Mouse (Mus musculus) neural tube, embryonic 13.5 days (tissue): Measurements from ENCODE around the gene Syt2. TPM values are rescaled to one million over a fixed set of nuclear protein-coding genes. Genes with fewer than 3 reads are reported as not detected.
A peak's percentile ranks its signal among the peaks of the same experiment; 100 is the strongest.

Source experiments
- ATAC-seq: fragments of 200-750 bp; cut with Nextera tagmentation; 2 replicates; pipeline ENCODE4 v1.8.0; 2017; ENCODE audit warnings: low read depth, mild to moderate bottlenecking, moderate TSS enrichment, moderate library complexity
- H3K27ac ChIP-seq: fragments of 300-500 bp; sonication (generic); replicated peaks from 2 replicates; pipeline ENCODE4 v1.5.1; 2015; ENCODE audit warnings: moderate library complexity, mild to moderate bottlenecking, inconsistent platforms
- H3K27me3 ChIP-seq: fragments of 300-500 bp; sonication (generic); 2 replicates; pipeline ENCODE4 v1.6.1; 2015; ENCODE audit warnings: mild to moderate bottlenecking, inconsistent platforms
- H3K36me3 ChIP-seq: fragments of 300-500 bp; sonication (generic); 2 replicates; pipeline ENCODE4 v1.6.1; 2015; ENCODE audit warnings: mild to moderate bottlenecking, inconsistent platforms
- H3K4me1 ChIP-seq: fragments of 300-500 bp; sonication (generic); replicated peaks from 2 replicates; pipeline ENCODE4 v1.6.1; 2015; ENCODE audit warnings: inconsistent platforms
- H3K4me2 ChIP-seq: fragments of 300-500 bp; sonication (generic); 2 replicates; pipeline ENCODE4 v1.6.1; 2015; ENCODE audit warnings: inconsistent platforms, mild to moderate bottlenecking, moderate library complexity
- H3K4me3 ChIP-seq: fragments of 300-500 bp; sonication (generic); 2 replicates; pipeline ENCODE4 v1.5.1; 2015; ENCODE audit warnings: mild to moderate bottlenecking, inconsistent platforms
- H3K9ac ChIP-seq: fragments of 300-500 bp; sonication (generic); 2 replicates; pipeline ENCODE4 v1.6.1; 2015; ENCODE audit warnings: moderate library complexity, mild to moderate bottlenecking, inconsistent platforms
- H3K9me3 ChIP-seq: fragments of 300-500 bp; sonication (generic); 2 replicates; pipeline ENCODE4 v1.6.1; 2016; ENCODE audit warnings: inconsistent platforms
- WGBS: fragments of 180-500 bp; shearing (Covaris S2); methylation state at CpG from one replicate; pipeline ENCODE4 v1.1.7; 2015; 5-methylcytosine and 5-hydroxymethylcytosine counted together
- polyA plus RNA-seq: library from polyadenylated mRNA; unstranded; fragments of >200 nt; fragmentation: Nextera tagmentation; extraction: Ambion mirVana; gene quantifications from 2 replicates; pipeline ENCODE4 v1.2.1, GENCODE M21; 2015

The Syt2 gene
- polyA plus RNA-seq, 1 experiment from 2014 or later: 13.9 TPM

DNA sequence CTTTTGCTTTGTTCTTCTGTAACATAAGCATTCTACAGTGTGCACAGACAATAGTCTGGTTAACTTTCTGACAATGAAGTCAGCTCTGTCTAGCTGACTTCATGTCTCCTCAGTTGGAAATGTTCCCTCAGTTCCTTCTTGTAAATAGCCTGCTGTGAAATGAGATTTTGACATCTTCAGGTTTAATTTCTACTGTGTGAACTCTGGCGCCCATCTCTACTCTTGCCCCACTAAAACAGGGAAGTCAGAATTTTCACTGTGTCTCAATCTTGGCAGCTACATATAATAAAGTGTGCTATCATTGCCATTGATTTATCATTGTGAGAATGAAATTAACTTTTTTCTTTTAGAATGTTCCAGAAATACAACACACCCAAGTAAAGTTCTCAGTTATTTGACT is 138.4 kb downstream of the Syt2 start:
- no peak overlapping the region for H3K4me3 ChIP-seq
- peaks cover 9% of the 10 kb centered on the region; the same call in 1 of the 2 replicates for H3K4me1 ChIP-seq
- H3K9ac ChIP-seq: no peak overlapping the region
- no peaks in the 10 kb centered on the region for H3K27me3 ChIP-seq
- no peak for ATAC-seq
- no peaks in the 10 kb centered on the region for H3K9me3 ChIP-seq
- H3K27ac ChIP-seq: no peak overlapping the region
- WGBS: 93% methylated on average over 1 of the region's 1 CpGs
- H3K4me2 ChIP-seq: no peak overlapping the region
- no peaks in the 10 kb centered on the region for H3K36me3 ChIP-seq

DNA sequence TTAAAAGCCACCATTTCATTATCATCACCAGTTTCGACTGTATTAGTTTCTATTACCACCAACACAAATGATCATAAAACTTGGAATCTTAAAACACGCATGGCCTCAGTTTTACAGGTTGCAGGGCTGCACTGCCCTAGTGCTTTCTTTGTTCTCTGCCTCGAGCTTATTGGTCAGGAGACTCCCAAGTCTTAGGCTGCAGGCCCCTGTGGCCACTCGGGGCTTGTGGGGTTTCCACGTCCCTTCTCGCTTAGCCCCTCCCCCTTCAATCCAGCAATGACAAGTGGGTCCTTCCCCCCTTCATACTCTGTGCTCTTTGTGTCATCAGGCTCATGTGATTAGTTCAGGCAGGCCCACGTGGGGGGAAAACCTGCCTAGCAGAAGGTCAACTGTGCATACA is 141.6 kb downstream of the Syt2 start:
- Histone ChIP-seq H3K36me3 (no peaks in the 10 kb centered on the region), H3K27ac (no peak overlapping the region), H3K9ac (no peak overlapping the region), H3K4me1 (peaks cover 9% of the 10 kb centered on the region; the same call in 1 of the 2 replicates), H3K9me3 (no peaks in the 10 kb centered on the region), H3K4me3 (no peak overlapping the region), H3K4me2 (no peak overlapping the region), H3K27me3 (no peaks in the 10 kb centered on the region)
- no peak for ATAC-seq
- WGBS: 45% methylated on average over 7 of the region's 7 CpGs

DNA sequence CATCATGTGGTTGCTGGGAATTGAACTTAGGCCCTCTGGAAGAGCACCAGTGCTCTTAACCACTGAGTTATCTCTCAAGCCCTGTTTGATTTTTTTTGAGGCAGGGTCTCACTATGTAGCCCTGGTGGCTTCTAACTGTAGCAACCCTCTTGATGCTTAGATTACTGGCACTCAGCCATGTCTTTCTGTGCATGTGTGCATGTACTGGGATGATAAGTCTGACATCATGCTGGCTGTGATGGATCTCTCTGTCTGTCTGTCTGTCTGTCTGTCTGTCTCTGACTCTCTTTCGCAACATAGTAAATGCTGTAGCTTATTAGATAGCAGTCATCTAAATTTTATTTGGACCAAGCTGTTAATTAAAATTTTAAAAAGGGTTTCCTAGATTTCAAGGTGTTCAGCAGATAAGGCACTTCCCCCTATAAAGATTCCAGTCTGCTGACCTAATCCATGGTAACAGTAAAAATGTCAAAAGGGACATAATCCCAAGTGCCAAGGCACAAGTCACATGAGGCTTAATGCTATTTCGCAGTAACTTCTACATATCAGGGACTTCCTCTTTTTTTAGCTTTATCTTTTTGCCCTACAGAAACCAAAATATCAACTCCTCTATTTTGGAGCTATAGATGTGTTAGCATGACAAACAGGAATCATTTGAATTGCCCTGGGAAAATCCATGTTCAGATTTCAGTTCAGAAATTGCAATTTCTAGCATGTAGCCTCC is 144.4 kb downstream of the Syt2 start:
- H3K27ac ChIP-seq: no peak overlapping the region
- WGBS: 96% methylated on average over 2 of the region's 2 CpGs
- no peaks in the 10 kb centered on the region for H3K36me3 ChIP-seq
- ATAC-seq: no peak
- H3K9ac ChIP-seq: no peak overlapping the region
- H3K4me3 ChIP-seq: no peak overlapping the region
- H3K4me1 ChIP-seq: peaks cover 10% of the 10 kb centered on the region
- no peak overlapping the region for H3K4me2 ChIP-seq
- no peaks in the 10 kb centered on the region for H3K27me3 ChIP-seq
- no peaks in the 10 kb centered on the region for H3K9me3 ChIP-seq

DNA sequence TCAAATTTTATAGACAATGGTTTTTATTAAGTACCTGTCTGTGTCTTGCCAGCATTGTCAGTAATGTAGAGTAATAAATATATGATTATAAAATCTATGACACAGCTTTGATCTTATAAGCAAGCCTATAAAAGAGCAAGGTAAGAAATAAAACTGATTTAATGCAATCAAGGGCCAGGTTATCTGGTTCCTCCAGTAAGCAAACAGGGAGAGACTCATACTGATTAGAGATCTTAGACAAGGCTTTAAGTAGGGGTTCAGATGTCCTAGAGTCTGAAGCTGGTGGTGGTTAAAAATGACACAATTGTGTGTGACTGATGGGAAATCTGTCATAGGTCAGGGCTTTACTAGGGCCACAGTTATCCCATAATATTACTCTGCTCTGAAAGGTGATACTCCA is 145.0 kb downstream of the Syt2 start:
- Histone ChIP-seq H3K4me2 (no peak overlapping the region), H3K4me1 (peaks cover 8% of the 10 kb centered on the region), H3K9me3 (no peaks in the 10 kb centered on the region), H3K27me3 (no peaks in the 10 kb centered on the region), H3K36me3 (no peaks in the 10 kb centered on the region), H3K27ac (no peak overlapping the region), H3K4me3 (no peak overlapping the region), H3K9ac (no peak overlapping the region)
- ATAC-seq: no peak

DNA sequence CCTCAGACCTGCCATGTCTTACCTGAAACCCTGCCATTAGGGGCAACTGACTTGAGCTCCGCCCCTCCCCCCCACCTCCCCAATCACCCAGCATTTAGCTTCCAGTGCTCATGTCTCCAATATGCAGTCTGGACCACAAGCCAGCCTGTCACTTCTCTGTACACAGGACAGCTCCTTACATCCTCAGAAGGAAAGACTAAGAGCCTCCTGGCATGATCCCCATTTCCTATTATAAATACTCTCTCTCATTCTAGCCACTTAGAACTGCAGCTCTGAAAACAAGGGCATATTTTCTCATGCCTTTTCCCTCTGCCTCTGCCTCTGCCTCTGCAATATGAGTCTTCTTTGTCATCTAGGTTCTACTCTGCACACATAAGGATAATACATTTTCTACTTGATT is 149.6 kb downstream of the Syt2 start:
- ATAC-seq: no peak
- Histone ChIP-seq H3K9me3 (no peaks in the 10 kb centered on the region), H3K4me1 (peaks cover 3% of the 10 kb centered on the region; the same call in 1 of the 2 replicates), H3K27me3 (no peaks in the 10 kb centered on the region), H3K36me3 (0 out of 2 replicates have a peak, but pooled peaks cover 2% of the 10 kb centered on the region), H3K9ac (no peak overlapping the region), H3K27ac (no peak overlapping the region), H3K4me3 (no peak overlapping the region), H3K4me2 (no peak overlapping the region)
- 88% methylated on average over 1 of the region's 1 CpGs for WGBS

DNA sequence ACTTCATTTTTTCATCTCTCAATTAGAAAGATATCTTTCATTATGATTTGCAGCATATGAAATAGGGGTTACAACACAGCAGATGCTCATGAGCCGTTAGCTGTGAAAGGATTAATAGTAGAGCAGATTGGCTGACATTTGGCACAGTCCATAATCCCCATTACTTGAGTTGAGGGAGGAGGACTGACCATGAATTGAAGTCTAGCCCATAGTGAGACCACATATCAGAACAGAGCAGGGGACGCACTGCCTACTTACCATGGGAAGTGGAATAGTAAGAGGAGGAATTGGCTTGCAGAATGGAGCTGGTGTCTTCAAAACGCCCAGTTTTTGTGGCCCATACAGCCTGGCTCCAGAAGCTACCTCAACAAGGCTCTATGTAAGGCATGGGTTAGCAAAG is 150.1 kb downstream of the Syt2 start:
- ATAC-seq: no peak
- Histone ChIP-seq H3K4me1 (peaks cover 3% of the 10 kb centered on the region; the same call in 1 of the 2 replicates), H3K9me3 (no peaks in the 10 kb centered on the region), H3K4me2 (no peak overlapping the region), H3K27ac (no peak overlapping the region), H3K4me3 (no peak overlapping the region), H3K36me3 (0 out of 2 replicates have a peak, but pooled peaks cover 2% of the 10 kb centered on the region), H3K27me3 (no peaks in the 10 kb centered on the region), H3K9ac (no peak overlapping the region)
- 76% methylated on average over 3 of the region's 3 CpGs for WGBS

DNA sequence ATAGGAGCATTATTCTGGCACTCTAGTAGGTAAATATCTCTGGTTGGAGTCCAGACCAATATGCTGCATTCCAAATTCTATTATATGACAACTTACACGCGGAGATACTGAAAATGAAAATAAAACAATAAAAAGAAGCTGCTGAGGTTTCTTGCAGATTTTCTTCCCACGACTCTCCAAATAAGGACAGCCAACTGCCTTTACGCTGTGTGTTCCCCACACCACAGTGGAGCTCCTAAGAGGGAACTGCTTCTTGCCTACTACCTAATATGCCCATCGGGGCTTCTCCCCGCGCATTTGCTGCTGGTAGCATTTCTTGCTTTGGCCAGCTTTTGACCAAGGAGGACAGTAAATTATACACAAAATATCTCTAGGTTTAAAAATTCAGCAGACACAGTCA is 155.3 kb downstream of the Syt2 start:
- no peaks in the 10 kb centered on the region for H3K9me3 ChIP-seq
- no peak overlapping the region for H3K27ac ChIP-seq
- H3K36me3 ChIP-seq: 0 out of 2 replicates have a peak, but pooled peaks cover 2% of the 10 kb centered on the region
- H3K4me3 ChIP-seq: no peak overlapping the region
- 90% methylated on average over 7 of the region's 7 CpGs for WGBS
- no peak overlapping the region for H3K9ac ChIP-seq
- H3K27me3 ChIP-seq: no peaks in the 10 kb centered on the region
- ATAC-seq: no peak
- peaks cover 30% of the 10 kb centered on the region for H3K4me1 ChIP-seq
- no peak overlapping the region for H3K4me2 ChIP-seq

DNA sequence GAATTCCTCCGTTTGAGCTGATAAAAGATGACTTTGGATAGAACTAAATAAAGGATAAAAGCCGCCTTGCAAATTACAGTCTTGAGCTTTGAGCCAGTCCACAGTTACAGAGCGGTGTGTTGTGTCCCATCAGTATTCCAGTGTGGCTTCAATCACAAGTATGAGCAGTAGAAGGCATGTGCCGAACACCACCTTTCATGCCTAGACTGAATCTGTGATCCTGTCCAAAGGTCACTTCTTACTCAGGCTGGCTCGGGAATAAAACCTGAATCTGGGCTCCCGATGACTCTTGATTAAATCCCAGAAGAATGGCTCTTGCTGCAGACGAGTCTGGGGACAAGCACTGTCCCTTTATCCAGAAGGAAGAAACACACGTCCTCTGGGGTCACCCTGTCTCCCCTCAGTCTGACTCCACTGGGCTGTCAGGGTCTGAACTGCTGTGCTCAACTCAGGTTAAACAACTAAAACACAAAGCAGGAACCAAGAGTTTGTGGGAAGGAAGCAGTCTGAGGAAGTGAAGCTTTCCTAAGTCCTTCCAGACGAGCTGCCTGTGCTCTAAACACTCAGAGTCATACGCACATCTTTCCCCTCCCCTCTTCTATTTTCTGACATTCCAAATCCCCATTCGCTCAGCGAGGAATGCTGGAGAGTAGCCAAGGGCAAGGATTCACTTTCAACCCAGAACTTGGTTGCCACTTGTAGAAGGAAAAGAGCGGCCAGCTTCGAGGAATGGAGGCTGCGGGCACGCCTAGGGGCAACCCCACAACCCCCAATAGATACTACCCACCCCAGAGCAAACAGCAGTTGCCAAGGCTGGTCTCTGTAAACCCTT is 157.0 kb downstream of the Syt2 start:
- H3K9me3 ChIP-seq: no peaks in the 10 kb centered on the region
- H3K27me3 ChIP-seq: no peaks in the 10 kb centered on the region
- no peak overlapping the region for H3K27ac ChIP-seq
- H3K4me1 ChIP-seq: peaks cover 37% of the 10 kb centered on the region
- 71% methylated on average over 16 of the region's 16 CpGs for WGBS
- no peak overlapping the region for H3K4me2 ChIP-seq
- no peak for ATAC-seq
- no peak overlapping the region for H3K4me3 ChIP-seq
- H3K36me3 ChIP-seq: 0 out of 2 replicates have a peak, but pooled peaks cover 2% of the 10 kb centered on the region
- no peak overlapping the region for H3K9ac ChIP-seq

DNA sequence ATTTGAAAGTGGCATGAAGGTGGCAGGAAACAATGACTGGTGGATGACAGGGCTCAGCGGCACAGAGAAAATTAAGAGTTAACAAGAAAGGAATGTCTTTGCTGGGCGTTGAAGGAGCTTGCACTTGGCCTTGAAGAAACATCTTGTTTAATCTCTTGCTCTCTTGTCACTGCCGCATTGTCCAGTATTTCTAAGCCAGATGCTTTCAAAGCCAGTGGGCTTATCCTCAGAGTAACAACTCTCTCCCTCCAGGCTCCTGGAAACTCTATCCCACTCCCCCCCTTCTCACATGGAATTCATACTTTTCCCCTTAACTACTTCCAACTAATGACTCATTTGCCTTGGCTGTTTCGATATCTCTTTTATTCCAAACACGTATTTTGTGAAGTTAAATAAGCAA is 157.9 kb downstream of the Syt2 start:
- ATAC-seq: no peak

DNA sequence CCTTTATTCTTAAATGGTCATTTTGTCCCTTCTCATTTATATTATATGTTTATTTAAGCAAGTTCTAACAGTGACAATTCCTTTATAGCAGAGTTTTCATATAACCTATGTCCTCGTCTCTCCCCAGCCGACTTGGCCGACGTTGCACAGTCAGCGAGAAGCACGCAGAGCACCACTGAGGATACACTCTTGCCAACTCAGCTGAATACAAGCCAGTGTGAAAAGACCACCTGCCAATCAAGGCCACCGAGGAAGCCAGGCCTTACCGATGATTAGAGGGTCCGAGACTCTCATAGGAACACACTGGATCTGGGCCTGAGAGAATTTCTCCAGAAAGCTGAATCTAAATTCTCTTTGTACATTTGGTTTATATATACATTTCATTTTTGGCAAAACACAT is 159.0 kb downstream of the Syt2 start:
- no peak overlapping the region for H3K4me2 ChIP-seq
- no peaks in the 10 kb centered on the region for H3K9me3 ChIP-seq
- H3K27me3 ChIP-seq: no peaks in the 10 kb centered on the region
- no peak overlapping the region for H3K4me3 ChIP-seq
- no peaks in the 10 kb centered on the region for H3K36me3 ChIP-seq
- ATAC-seq: no peak
- H3K9ac ChIP-seq: no peak overlapping the region
- H3K4me1 ChIP-seq: peaks cover 37% of the 10 kb centered on the region
- 80% methylated on average over 9 of the region's 9 CpGs for WGBS
- peak overlapping the region; percentile 49; the same call in 1 of the 2 replicates for H3K27ac ChIP-seq

More for the DNA sequence above, 157.9 kb downstream of the Syt2 start:
- no peak overlapping the region for H3K4me2 ChIP-seq
- H3K36me3 ChIP-seq: no peaks in the 10 kb centered on the region
- no peak overlapping the region for H3K27ac ChIP-seq
- no peak overlapping the region for H3K4me3 ChIP-seq
- 72% methylated on average over 5 of the region's 5 CpGs for WGBS
- H3K9ac ChIP-seq: no peak overlapping the region
- no peaks in the 10 kb centered on the region for H3K27me3 ChIP-seq
- H3K4me1 ChIP-seq: peaks cover 37% of the 10 kb centered on the region
- no peaks in the 10 kb centered on the region for H3K9me3 ChIP-seq
